Mouse (Mus musculus): ENCODE data around the gene Brms1. TPM values are rescaled to one million over a fixed set of nuclear protein-coding genes. Genes with fewer than 3 reads are reported as not detected.
"Not testable (repeated sequence)": the region's sequence is repeated elsewhere in the genome, so short reads cannot be mapped to it uniquely, and the experiment has no call there.

Brms1 gene
- 10 to 100 TPM; 16.7 to 18.2 TPM for total RNA-seq (2021)

DNA sequence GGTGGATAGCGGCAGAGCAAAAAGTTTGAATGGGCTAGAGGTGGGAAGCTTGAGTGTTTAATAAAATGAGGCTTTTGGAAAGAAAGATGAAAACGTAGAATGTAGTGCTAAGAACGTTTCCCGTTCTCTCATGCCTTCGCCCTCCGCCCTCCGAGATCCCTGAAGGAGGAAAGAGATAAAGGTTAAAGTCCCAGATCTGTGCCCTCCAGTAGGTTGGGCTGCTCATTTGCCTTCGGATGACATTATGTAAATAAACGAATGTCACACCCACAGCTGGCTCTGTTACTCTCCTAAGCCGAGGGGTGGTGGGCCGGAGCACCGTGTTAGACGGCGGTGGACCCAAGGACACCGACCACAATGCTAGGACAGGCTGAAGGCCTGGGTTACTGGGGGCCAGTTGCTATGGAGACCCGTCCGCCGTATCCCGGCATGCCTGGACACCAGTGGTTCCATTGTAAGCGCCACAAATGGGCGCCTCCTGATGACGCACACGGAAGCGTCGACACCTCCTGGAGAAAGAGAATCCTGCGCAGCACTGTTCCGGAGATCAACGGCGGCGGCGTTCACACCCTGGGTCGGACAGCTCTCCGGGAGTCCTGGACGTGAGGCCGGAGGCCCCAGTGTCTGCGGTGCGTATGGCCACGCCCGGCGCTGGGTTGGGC, at the start of gene Brms1:
Brms1 (plus strand) TSS at position 493 of the 662 bp plus-strand sequence.
- peak; percentile 92 for DNase-seq

DNA sequence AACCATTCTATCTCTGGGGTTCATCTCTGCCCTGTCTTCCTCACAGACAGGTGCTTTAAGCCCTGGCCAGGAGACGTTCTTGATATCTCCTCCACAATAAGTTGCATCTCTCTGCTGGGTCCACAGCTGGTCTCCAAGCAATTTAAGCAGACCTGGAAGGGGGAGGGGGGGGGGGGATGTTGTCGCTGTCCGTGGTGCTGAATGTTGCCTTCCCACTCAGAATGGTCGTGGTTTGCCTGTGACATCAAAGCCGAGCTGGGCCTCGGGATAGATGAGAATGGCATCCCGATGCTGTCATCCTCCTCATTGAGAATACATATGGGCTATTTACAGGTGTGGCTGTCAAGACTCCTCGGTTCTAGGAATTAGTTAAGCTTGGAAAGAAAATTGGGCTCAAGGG, 48.8 kb upstream of the Brms1 start:
- no peak for DNase-seq

DNA sequence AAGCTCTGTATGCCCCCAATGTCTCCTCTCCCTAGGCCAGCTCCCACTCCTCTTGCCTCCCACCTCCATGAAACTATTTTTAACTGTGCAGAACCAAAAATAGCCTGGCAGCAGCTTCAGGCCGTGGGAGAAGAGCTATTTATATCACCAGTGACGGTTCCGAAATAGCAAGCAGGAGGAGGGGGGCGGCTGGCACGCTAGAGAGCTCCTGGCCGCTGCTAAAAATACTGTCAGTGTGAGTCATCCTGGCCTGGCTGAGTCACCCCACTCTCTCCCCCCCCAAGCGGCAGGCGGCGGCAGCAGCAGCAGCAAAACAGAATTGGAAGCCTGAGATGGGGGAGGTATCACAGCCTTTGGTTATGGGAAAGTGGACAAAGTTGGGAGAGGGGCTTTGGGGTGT, 48.2 kb upstream of the Brms1 start:
- DNase-seq: peak; percentile 86

DNA sequence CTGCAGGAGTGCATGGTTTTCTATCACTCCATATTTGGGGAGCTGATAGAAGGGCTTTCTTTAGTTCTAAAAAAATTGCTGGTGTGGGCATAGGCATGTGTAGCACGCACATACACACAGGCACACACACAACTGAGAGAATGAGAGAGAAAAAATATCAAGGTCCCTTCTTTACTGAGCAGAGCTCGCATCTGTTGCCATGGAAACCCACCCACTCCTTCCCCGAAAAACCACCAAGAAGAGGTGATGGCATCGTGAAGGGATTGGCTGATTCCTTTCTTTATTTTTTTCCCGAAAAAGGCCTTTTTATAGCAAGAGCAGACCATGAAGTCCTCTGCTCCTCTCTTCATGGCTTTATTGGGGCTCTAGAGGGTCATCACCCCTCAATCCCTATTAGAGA, 47.1 kb upstream of the Brms1 start:
- no peak for DNase-seq

DNA sequence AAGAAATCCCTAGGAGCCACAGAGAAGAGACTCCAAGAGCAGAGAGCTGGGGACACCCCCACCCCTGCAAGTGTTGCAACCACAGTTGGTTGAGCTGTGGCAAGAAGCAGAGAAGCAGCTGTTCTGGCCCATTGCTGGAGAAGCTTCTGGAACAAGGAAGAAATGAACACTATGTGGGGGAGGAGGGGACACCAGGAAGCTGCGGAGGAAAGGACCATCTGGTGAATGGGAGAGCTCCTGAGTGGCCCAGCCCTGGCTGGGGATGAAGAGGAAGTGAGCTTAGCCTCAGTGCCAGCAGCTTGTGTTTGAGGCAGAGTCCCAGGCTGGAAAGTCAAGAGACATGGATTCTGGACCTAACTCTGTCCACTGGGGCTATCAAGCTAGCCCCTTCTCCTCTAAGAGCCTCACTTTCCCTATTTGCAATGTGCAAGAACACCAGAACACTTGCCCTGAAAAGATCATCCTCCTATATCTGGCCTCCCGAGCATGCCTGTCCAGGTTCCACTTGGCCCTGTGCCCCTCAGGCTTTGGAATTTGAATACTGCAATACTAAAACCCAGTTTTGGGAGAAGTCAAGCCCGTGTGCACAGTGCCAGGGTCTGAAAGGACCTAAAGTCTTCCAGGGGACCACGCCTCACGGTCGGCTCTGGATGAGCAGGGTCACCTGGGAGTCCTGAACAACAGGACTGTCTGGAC, 41.6 kb upstream of the Brms1 start:
- no peak for DNase-seq

DNA sequence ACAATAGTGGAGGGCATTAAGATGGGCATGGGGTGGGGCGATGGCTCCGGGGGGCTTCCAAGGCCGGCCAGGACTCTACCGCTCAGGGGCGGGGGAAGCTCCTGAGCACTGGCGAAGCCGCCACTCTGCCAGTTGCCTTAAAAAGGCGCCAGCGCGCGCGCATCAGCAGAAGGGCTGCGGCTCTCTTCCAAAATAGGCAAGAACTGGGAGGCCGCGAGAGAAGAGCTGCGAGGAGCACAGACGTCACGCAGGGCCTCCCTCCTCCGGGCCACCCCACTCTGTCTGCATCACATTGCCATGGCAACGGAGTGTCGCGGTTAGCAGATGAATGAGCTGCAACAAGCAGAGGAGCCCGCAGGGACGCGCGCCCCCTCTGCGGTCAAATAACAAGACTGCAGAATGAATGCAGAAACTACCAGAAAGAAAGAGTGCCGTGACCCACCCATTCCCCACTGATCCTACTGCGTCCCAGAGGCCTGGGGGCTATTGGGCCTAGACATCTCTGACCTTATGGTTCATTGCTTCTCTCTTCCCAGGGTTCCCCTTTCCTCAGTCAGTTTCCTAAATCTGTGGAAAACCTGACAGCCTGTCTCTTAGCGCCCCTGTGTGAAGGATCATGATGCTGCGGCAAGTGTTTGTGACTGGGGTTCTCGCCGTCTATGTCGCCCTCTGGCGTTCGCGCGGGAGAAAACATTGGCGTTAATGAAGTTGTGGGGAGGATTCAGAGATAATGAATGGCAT, 39.3 kb upstream of the Brms1 start:
- DNase-seq: peak; percentile 86

DNA sequence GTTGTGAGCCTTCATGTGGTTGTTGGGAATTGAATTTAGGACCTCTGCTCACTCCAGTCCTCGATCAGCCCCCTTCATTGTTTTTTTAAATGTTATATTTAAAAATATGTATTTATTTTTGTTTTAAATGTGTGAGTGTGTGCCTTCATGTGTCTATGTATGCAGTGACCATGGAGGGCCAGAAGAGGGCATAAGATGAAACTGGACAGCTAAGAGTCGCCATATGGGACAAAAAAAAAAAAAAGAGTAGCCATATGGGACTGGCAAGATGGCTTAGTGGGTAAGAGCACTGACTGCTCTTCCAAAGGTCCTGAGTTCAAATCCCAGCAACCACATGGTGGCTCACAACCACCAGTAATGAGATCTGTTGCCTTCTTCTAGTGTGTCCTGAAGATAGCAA, 37.5 kb upstream of the Brms1 start:
- DNase-seq: not testable (repeated sequence)

DNA sequence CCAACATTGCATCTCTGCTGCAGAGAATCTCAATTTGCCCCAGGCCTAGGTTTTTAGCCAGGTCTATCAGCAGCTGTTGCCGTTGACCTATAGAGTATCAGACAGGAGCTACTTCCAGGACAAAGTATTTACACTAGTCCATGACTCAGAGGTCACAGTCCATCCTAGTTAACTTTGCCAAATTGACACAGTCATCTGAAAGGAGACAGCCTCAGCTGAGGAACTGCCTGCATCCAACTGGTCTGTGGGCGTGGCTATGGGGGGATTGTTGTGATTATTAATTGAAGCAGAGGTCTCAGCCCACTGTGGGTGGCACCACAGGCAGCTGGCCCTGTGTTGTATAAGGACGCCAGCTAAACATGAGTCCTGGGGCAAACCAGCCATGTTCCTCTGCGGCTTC, 36.2 kb upstream of the Brms1 start:
- no peak for DNase-seq

DNA sequence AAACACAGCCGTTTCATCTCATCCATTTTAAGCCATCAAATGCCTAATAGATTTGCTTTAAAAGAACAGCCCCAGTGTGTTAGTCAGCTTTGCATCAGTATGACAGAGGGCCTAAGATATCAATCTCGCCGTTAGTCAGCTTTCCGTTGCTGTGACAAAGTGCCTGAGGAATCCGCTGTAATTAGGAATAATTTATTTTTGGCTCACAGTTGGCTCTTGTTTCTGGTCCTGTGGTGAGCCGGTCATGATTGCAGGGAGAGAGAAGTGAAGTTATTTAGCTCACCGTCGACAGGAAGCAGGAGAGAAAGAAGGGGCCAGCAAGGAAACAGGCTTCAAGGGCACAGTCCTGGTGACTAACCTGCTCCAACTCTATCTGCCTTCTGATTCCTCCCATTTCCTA, 28.0 kb upstream of the Brms1 start:
- DNase-seq: no peak

DNA sequence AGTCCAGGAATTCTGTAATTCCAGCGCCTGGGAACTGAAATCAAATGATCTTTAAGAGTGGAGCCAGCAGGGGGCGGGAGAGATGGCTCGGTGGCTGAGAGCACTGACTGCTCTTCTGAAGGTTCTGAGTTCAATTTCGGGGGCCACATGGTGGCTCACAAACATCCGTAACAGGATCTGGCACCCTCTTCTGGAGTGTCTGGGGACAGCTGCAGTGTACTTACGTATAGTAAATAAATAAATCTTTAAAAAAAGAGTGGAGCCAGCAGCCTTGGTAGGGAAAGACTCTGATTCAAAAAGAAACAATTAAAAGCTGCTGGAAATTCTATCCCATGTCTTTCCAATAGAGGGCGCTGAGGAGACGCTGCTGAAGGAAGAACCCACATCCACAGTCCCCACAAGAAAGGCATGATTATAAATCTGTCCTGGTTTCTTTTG, 26.2 kb upstream of the Brms1 start:
- peak; percentile 40 for DNase-seq

DNA sequence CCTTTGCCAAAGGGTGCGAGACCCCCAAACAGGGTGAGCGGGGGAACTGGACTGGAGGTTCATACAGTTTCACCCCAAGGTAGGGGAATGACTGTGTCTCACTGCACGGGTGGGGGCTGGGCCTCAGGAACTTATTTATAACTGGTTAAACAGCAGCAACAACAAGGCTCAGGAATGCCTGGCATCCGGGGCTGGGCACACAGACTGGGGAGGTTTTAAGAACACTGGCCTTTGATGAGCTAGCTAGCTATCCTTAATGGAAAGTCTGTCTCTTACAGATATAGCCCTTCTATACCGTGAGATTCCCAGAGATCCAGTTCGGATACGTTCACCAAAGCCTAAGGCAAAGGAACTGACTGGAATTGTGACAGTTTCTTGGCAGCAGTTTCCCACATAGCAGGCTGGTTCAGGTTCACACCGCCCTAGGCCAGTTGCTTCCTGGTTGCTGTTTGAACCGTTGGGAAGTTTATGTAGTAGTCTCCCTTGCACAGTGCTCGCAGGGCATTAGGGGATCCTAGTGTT, 24.9 kb upstream of the Brms1 start:
- DNase-seq: peak; percentile 69

DNA sequence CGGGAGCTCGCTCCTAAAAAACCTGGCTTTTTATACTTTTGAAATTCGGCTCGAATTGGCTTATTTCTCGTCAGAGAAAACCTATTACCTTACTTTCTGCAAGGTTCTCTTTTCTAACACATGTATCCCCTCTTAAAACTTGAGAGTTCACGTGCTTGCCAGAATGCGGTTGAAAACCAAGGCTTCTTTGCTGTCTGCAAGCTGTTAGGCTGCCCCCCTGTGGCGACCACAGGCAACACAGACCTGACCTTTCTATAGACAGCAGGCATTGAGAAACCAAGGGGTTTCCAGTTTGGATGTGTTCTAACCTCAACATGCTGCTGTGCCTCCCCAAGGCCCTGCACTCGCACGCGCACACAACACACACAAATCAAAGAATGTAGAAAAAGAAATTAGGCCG, 24.4 kb upstream of the Brms1 start:
- peak; percentile 86 for DNase-seq

DNA sequence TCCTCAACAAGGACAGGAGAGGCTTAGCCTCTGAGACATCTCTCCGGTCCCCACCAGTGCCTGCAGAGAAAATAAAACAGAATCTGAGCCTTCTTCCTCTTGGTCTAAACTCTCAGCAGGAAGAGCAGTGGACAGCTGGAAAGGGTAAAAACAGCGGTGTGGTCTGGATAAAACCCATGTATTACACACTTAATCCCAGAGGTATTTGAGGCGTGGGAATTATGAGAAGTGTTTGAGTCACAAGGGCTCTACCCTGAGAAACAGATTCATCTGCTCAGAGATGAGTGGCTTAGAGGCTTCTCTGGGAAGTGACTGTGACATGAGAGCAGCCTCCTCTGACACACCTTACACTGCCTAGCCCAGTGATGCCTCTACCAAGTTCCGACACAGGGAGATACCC, 23.5 kb upstream of the Brms1 start:
- DNase-seq: no peak

DNA sequence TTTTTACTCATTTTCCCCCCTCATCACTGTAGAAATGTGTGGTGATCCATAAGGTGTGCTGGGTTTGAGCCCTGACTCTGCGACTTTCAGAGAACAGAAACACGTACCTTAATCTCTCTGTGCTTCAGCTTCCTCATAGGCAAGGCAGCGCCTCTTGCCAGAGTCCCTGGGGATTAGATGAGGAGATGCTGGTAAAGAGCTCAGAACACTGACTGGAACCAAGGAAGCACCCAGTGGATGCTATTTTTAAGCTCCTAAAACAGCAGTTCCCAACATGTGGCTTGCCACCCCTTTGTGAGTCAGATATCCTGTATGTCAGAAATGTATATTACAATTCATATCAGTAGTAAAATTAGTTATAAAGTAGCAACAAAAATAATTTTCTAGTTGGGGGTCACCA, 23.0 kb upstream of the Brms1 start:
- no peak for DNase-seq

DNA sequence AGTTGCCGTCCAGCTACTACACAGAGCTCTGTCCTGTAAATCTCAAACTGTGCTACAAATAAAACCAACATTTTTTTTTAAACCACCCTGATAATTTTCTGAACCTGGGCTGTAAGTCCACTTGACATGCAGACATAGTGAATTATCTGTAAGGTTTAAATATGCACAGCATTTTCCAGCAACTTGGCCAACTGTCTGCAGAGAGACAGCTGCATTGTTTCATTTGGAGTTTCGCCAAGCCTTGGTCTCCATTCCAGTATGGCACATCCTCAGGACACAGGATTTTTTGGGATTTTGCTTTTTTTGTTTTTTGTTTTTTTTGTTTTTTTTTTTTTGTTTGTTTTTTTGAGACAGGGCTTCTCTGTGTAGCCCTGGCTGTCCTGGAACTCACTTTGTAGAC, 19.7 kb upstream of the Brms1 start:
- DNase-seq: no peak

DNA sequence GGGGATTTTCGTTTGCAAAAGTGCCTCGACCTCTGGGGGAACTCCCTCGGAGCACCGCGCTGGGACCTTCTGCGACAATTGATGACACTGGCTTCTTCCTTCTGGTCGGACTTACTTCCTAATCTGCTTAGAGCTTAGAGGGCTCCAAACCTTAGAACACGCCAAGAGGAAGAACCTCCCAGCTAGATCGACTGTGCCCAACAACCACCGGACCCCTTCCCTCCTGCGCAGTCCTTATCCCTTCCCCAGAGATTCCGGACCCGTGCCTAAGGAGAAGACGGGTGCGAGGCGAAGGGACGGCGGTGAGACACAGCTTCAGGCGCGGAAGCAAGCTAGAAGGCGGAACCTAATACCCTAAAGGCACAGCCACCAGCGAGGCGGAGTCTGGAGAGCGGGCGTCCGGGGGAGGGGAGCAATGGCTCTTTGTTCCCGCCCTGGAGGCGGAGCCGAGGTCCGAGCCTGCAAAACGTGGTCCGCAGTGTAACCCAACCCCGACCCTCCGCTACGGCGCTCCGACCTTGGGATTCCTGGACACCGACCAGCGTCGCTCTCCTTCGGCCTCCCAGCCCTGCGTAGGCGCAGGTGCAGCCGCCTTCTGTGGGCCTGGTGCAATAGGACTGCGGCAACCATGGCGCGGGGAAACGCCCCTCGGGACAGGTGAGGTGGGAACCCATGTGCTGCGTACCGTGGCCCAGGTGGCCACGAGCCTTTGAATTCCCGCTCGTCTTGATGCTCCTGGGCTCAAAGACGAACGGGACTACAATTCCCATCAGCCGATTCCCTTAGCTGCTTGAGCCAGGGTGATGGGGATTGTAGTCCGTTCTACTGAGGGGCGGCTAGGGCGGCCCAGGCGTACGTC, 17.3 kb upstream of the Brms1 start, which contains the start of gene Slc29a2:
Slc29a2 (plus strand) TSS at position 240 of the 859 bp plus-strand sequence.
- DNase-seq: peak; percentile 95

DNA sequence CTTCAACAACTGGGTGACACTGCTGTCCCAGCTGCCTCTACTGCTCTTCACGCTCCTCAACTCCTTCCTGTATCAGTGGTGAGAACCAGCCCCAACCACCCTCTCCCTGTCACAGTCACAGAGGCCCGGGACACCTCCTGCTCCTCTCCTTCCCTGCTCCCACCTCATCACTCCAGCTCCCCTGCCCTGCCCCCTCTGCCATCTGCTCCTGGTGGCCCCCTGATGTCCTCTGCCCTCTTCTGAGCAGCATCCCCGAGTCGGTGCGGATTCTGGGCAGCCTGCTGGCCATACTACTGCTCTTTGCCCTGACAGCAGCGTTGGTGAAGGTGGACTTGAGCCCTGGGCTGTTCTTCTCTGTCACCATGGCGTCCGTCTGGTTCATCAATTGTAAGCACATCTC, 15.0 kb upstream of the Brms1 start:
- no peak for DNase-seq

DNA sequence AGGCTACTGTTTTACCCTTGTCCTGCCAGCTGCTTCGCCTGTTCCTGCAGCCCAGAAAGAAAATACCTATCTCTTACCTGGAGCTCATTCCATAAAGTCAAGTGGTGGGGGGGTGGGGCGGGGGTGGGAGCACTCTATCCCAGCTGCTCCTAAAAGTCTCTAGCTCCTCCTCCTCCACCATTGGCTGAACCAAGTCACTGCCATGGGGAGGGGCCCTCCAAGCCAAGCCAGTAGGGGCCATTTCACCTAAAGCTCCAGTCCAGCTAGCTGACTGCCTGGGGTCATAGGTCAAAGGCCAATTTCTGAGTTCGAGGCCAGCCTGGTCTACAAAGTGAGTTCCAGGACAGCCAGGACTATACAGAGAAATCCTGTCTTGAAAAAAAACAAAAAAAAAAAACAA, 8.5 kb upstream of the Brms1 start:
- DNase-seq: no peak

DNA sequence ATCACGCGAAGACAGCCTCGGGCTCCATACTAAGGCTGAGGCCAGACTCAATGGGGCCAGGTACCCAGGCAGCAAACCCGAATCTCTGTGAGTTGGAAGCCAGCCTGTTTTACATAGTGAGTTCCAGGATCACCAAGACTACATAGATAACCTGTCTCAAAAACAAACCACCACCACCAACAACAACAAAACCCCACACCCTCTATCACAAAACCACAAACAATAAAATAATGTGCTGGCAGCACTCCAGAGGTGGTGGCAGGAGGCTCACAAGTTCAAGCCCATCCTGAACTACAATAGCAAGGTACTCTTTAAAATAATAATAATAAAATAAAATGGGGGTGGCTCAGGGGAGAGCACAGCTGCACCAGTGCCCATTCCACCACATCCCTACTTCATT, 4.6 kb upstream of the Brms1 start:
- no peak for DNase-seq

DNA sequence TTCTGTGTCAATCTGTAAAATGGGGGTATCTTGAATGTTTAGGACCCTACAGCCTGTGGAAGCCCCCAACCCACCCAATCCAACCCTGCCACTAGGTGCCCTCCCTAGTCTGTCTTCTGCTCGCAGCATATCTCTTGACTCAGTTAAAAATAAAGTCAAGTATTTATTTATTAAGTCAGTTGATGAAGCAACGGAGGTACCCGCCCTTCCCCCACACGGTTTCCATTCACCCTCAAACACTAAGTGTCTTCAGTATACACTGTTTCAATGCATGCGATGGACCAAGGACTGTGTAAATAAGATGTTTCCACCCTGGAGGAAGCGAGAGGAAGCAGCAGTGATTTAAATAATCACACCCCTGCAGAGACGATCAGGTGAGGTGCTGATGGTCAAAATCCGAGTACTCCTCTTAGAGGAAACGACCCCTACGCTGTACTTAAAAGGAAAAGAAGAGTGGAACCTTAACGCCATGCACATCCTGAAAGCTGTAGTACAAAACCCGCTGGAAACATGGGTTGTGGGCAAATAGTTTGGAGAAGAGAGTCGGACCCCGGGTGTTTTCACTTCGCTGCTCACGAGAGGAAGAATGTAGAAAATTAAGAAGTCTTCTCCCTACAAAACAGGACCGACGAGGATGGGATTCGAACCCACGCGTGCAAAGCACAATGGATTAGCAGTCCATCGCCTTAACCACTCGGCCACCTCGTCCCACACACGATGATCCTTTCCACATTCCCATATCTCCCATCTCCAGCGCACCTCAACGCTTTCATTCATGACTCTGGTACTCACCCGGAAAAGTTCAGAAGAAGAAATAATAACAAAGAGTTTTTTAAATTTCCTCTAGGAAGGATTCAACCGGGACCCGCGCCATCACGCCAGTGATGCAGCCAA, 3.2 kb upstream of the Brms1 start:
- DNase-seq: peak; percentile 84

DNA sequence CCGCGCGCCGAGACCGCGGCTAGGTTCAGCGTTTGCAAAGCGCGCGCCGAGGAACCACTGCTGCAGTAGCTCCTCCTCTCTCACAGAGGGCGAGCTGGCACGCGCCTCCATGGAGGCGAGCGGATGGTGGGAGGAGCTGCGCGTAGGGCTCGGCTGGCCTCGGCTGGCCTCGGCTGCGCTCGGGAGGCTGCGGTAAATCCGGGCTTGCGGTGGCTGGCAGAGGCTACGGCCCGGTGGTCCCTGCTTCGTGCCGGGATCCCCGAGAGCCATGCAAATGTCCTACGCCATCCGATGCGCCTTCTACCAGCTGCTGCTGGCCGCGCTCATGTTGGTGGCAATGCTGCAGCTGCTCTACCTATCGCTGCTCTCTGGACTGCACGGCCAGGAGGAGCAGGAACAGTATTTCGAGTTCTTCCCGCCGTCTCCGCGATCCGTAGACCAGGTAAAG, 2.4 kb upstream of the Brms1 start, which contains the start of the genes B4gat1 and AC124502.3:
B4gat1 (plus strand) TSS at position 118 of the 448 bp plus-strand sequence.
AC124502.3 (plus strand) TSS at position 183 of the 448 bp plus-strand sequence.
- peak; percentile 91 for DNase-seq
